Mouse (Mus musculus): Measurements from ENCODE around the gene Ninl. TPM values are rescaled to one million over a fixed set of nuclear protein-coding genes. Genes with fewer than 3 reads are reported as not detected.

The Ninl gene
- total and polyA plus RNA-seq, 3 experiments, result 3.6 to 7.5 (median 5.6) TPM

- DNase-seq (ENCODE audit: low spot score), result no peak
- TF ChIP-seq TAL1 (conservative IDR thresholded peaks at IDR 0.05; ENCODE audit: low read depth, low read length) (no peak), GATA2 (IDR thresholded peaks at IDR 0.05; ENCODE audit: borderline replicate concordance, low read depth, low read length) (no peak), POLR2AphosphoS5 (IDR thresholded peaks at IDR 0.05; ENCODE audit: insufficient replicate concordance, low read depth, low read length) (no peak), CTCF (IDR thresholded peaks at IDR 0.05; ENCODE audit: low read depth, low read length) (no peak), GATA1 (IDR thresholded peaks at IDR 0.05; ENCODE audit: borderline replicate concordance, low read length) (no peak)
- Histone ChIP-seq H3K4me3 (ENCODE audit: low read depth, low read length) (no peak overlapping the region), H3K9me3 (replicated peaks) (no peaks in the 10 kb centered on the region), H3K4me1 (ENCODE audit: insufficient read depth, low read depth, low read length) (no peaks in the 10 kb centered on the region), H3K36me3 (replicated peaks) (peaks cover 23% of the 10 kb centered on the region), H3K27me3 (ENCODE audit: insufficient read depth, low read length) (no peaks in the 10 kb centered on the region)
- no peak for ATAC-seq (ENCODE audit: extremely low read depth, insufficient number of reproducible peaks, low FRiP score, poor library complexity, severe bottlenecking)
Observed at GRCm38 (mm10) chr2:150944017-150944416, 95.2 kb downstream of the Ninl start.

- Histone ChIP-seq H3K9me3 (replicated peaks) (no peaks in the 10 kb centered on the region), H3K27me3 (ENCODE audit: insufficient read depth, low read length) (no peaks in the 10 kb centered on the region), H3K4me3 (ENCODE audit: low read depth, low read length) (no peak overlapping the region), H3K4me1 (ENCODE audit: insufficient read depth, low read depth, low read length) (no peaks in the 10 kb centered on the region), H3K36me3 (replicated peaks) (peaks cover 64% of the 10 kb centered on the region)
- no peak for TF ChIP-seq TAL1 (conservative IDR thresholded peaks at IDR 0.05; ENCODE audit: low read depth, low read length)
- no peak for TF ChIP-seq POLR2AphosphoS5 (IDR thresholded peaks at IDR 0.05; ENCODE audit: insufficient replicate concordance, low read depth, low read length)
- TF ChIP-seq GATA1 (IDR thresholded peaks at IDR 0.05; ENCODE audit: borderline replicate concordance, low read length), result no peak
- TF ChIP-seq GATA2 (IDR thresholded peaks at IDR 0.05; ENCODE audit: borderline replicate concordance, low read depth, low read length), result no peak
- no peak for TF ChIP-seq CTCF (IDR thresholded peaks at IDR 0.05; ENCODE audit: low read depth, low read length)
- ATAC-seq (ENCODE audit: extremely low read depth, insufficient number of reproducible peaks, low FRiP score, poor library complexity, severe bottlenecking) (no peak), DNase-seq (ENCODE audit: low spot score) (no peak)
Observed at GRCm38 (mm10) chr2:150934659-150935058, 104.5 kb downstream of the Ninl start.

GRCm38 (mm10) chr2:150933482-150933881 is 105.7 kb downstream of the Ninl start:
- H3K36me3 ChIP-seq (replicated peaks), result peaks cover 73% of the 10 kb centered on the region

GRCm38 (mm10) chr2:150930806-150931205 is 108.4 kb downstream of the Ninl start:
- H3K4me3 ChIP-seq (ENCODE audit: low read depth, low read length), result no peak overlapping the region
- ATAC-seq (ENCODE audit: extremely low read depth, insufficient number of reproducible peaks, low FRiP score, poor library complexity, severe bottlenecking), result no peak
- H3K27me3 ChIP-seq (ENCODE audit: insufficient read depth, low read length), result no peaks in the 10 kb centered on the region
- TF ChIP-seq CTCF (IDR thresholded peaks at IDR 0.05; ENCODE audit: low read depth, low read length) (no peak), GATA2 (IDR thresholded peaks at IDR 0.05; ENCODE audit: borderline replicate concordance, low read depth, low read length) (no peak), POLR2AphosphoS5 (IDR thresholded peaks at IDR 0.05; ENCODE audit: insufficient replicate concordance, low read depth, low read length) (no peak), GATA1 (IDR thresholded peaks at IDR 0.05; ENCODE audit: borderline replicate concordance, low read length) (no peak), TAL1 (conservative IDR thresholded peaks at IDR 0.05; ENCODE audit: low read depth, low read length) (no peak)
- DNase-seq (ENCODE audit: low spot score), result no peak
- H3K4me1 ChIP-seq (ENCODE audit: insufficient read depth, low read depth, low read length), result no peaks in the 10 kb centered on the region
- H3K9me3 ChIP-seq (replicated peaks), result no peaks in the 10 kb centered on the region
- peaks cover 78% of the 10 kb centered on the region for H3K36me3 ChIP-seq (replicated peaks)

More at GRCm38 (mm10) chr2:150933482-150933881, 105.7 kb downstream of the Ninl start:
- H3K9me3 ChIP-seq (replicated peaks), result no peaks in the 10 kb centered on the region
- no peak for ATAC-seq (ENCODE audit: extremely low read depth, insufficient number of reproducible peaks, low FRiP score, poor library complexity, severe bottlenecking)
- no peaks in the 10 kb centered on the region for H3K4me1 ChIP-seq (ENCODE audit: insufficient read depth, low read depth, low read length)
- H3K27me3 ChIP-seq (ENCODE audit: insufficient read depth, low read length), result no peaks in the 10 kb centered on the region
- TF ChIP-seq GATA1 (IDR thresholded peaks at IDR 0.05; ENCODE audit: borderline replicate concordance, low read length) (no peak), GATA2 (IDR thresholded peaks at IDR 0.05; ENCODE audit: borderline replicate concordance, low read depth, low read length) (no peak), TAL1 (conservative IDR thresholded peaks at IDR 0.05; ENCODE audit: low read depth, low read length) (no peak), CTCF (IDR thresholded peaks at IDR 0.05; ENCODE audit: low read depth, low read length) (no peak), POLR2AphosphoS5 (IDR thresholded peaks at IDR 0.05; ENCODE audit: insufficient replicate concordance, low read depth, low read length) (no peak)
- H3K4me3 ChIP-seq (ENCODE audit: low read depth, low read length), result no peak overlapping the region
- no peak for DNase-seq (ENCODE audit: low spot score)

GRCm38 (mm10) chr2:150929156-150929555 is 110.0 kb downstream of the Ninl start:
- ATAC-seq (ENCODE audit: extremely low read depth, insufficient number of reproducible peaks, low FRiP score, poor library complexity, severe bottlenecking), result no peak
- Histone ChIP-seq H3K4me3 (ENCODE audit: low read depth, low read length) (no peak overlapping the region), H3K9me3 (replicated peaks) (no peaks in the 10 kb centered on the region), H3K4me1 (ENCODE audit: insufficient read depth, low read depth, low read length) (no peaks in the 10 kb centered on the region), H3K36me3 (replicated peaks) (peaks cover 75% of the 10 kb centered on the region), H3K27me3 (ENCODE audit: insufficient read depth, low read length) (no peaks in the 10 kb centered on the region)
- no peak for DNase-seq (ENCODE audit: low spot score)
- TF ChIP-seq CTCF (IDR thresholded peaks at IDR 0.05; ENCODE audit: low read depth, low read length), result no peak
- TF ChIP-seq POLR2AphosphoS5 (IDR thresholded peaks at IDR 0.05; ENCODE audit: insufficient replicate concordance, low read depth, low read length), result no peak
- no peak for TF ChIP-seq TAL1 (conservative IDR thresholded peaks at IDR 0.05; ENCODE audit: low read depth, low read length)
- no peak for TF ChIP-seq GATA2 (IDR thresholded peaks at IDR 0.05; ENCODE audit: borderline replicate concordance, low read depth, low read length)
- TF ChIP-seq GATA1 (IDR thresholded peaks at IDR 0.05; ENCODE audit: borderline replicate concordance, low read length), result no peak

GRCm38 (mm10) chr2:150927038-150927720 is 112.0 kb downstream of the Ninl start:
- H3K4me3 ChIP-seq (ENCODE audit: low read depth, low read length), result no peak overlapping the region
- DNase-seq (ENCODE audit: low spot score), result no peak
- TF ChIP-seq GATA1 (IDR thresholded peaks at IDR 0.05; ENCODE audit: borderline replicate concordance, low read length) (no peak), GATA2 (IDR thresholded peaks at IDR 0.05; ENCODE audit: borderline replicate concordance, low read depth, low read length) (no peak), TAL1 (conservative IDR thresholded peaks at IDR 0.05; ENCODE audit: low read depth, low read length) (no peak), POLR2AphosphoS5 (IDR thresholded peaks at IDR 0.05; ENCODE audit: insufficient replicate concordance, low read depth, low read length) (no peak), CTCF (IDR thresholded peaks at IDR 0.05; ENCODE audit: low read depth, low read length) (no peak)
- no peaks in the 10 kb centered on the region for H3K4me1 ChIP-seq (ENCODE audit: insufficient read depth, low read depth, low read length)
- ATAC-seq (ENCODE audit: extremely low read depth, insufficient number of reproducible peaks, low FRiP score, poor library complexity, severe bottlenecking), result no peak
- H3K36me3 ChIP-seq (replicated peaks), result peaks cover 74% of the 10 kb centered on the region
- H3K27me3 ChIP-seq (ENCODE audit: insufficient read depth, low read length), result no peaks in the 10 kb centered on the region
- no peaks in the 10 kb centered on the region for H3K9me3 ChIP-seq (replicated peaks)
